Mouse (Mus musculus) testis, adult 2 months (tissue): Measurements from ENCODE around the gene Ndrg4. TPM values are rescaled to one million over a fixed set of nuclear protein-coding genes. Genes with fewer than 3 reads are reported as not detected.

Experiments used
- H3K27ac ChIP-seq: fragments of 200-500 bp; 2 replicates; pipeline ENCODE4 v1.5.1; 2012; ENCODE audit warnings: low read depth, low read length; ENCODE audit not compliant: control insufficient read depth, insufficient read depth
- H3K27me3 ChIP-seq: fragments of 200-500 bp; 2 replicates; pipeline ENCODE4 v1.6.1; 2012; ENCODE audit warnings: mild to moderate bottlenecking, low read length, moderate library complexity; ENCODE audit not compliant: control insufficient read depth, insufficient read depth
- H3K36me3 ChIP-seq: fragments of 200-500 bp; 2 replicates; pipeline ENCODE4 v1.6.1; 2012; ENCODE audit warnings: mild to moderate bottlenecking, low read length; ENCODE audit not compliant: control insufficient read depth, insufficient read depth
- H3K4me1 ChIP-seq: fragments of 200-500 bp; 2 replicates; pipeline ENCODE4 v1.6.1; 2012; ENCODE audit warnings: low read length; ENCODE audit not compliant: control insufficient read depth, insufficient read depth
- H3K4me3 ChIP-seq: fragments of 200-500 bp; 2 replicates; pipeline ENCODE4 v1.5.1; 2012; ENCODE audit warnings: low read depth, mild to moderate bottlenecking, low read length, moderate library complexity, mixed read lengths; ENCODE audit not compliant: control insufficient read depth
- CTCF ChIP-seq: fragments of 200-500 bp; IDR thresholded peaks from 2 replicates; pipeline ENCODE4 v1.5.1; 2012; ENCODE audit warnings: low read depth, mild to moderate bottlenecking, inconsistent platforms, low read length, moderate library complexity; ENCODE audit not compliant: control insufficient read depth, insufficient read depth, insufficient replicate concordance
- POLR2A ChIP-seq: fragments of 200-500 bp; IDR thresholded peaks from 2 replicates; pipeline ENCODE4 v1.6.1; 2012; ENCODE audit warnings: low read depth, mild to moderate bottlenecking, inconsistent platforms, low read length, moderate library complexity; ENCODE audit not compliant: control insufficient read depth
- polyA plus RNA-seq: library from polyadenylated mRNA; depleted of rRNA; stranded (reverse); fragments of >200 nt; gene quantifications from 2 replicates; pipeline ENCODE4 v1.2.3, GENCODE M21; 2012

Ndrg4 gene
- polyA plus RNA-seq, 1 experiment: 26.2 TPM

GRCm38 (mm10) chr8:95713100-95714010 is 36.6 kb downstream of the Ndrg4 start:
- TF ChIP-seq POLR2A (no peak), CTCF (peak; percentile 74; the same call in 1 of the 2 replicates)
- Histone ChIP-seq H3K36me3 (no peaks in the 10 kb centered on the region; the same call in 1 of the 2 replicates), H3K4me3 (no peak overlapping the region), H3K27me3 (no peaks in the 10 kb centered on the region), H3K4me1 (peaks cover 4% of the 10 kb centered on the region), H3K27ac (no peak overlapping the region)

- Histone ChIP-seq H3K4me1 (peaks cover 4% of the 10 kb centered on the region), H3K27ac (no peak overlapping the region), H3K27me3 (no peaks in the 10 kb centered on the region), H3K4me3 (no peak overlapping the region), H3K36me3 (no peaks in the 10 kb centered on the region; the same call in 1 of the 2 replicates)
- no peak for TF ChIP-seq POLR2A
Observed at GRCm38 (mm10) chr8:95714367-95714766, 37.6 kb downstream of the Ndrg4 start.

- H3K27ac ChIP-seq: peak overlapping the region; percentile 91
- H3K4me1 ChIP-seq: peaks cover 4% of the 10 kb centered on the region
- no peaks in the 10 kb centered on the region for H3K27me3 ChIP-seq
- TF ChIP-seq CTCF (no peak), POLR2A (no peak)
- H3K4me3 ChIP-seq: peak overlapping the region; percentile 85; the same call in 1 of the 2 replicates
- H3K36me3 ChIP-seq: no peaks in the 10 kb centered on the region; the same call in 1 of the 2 replicates
Observed at GRCm38 (mm10) chr8:95714837-95715413, 38.1 kb downstream of the Ndrg4 start.

- H3K27ac ChIP-seq: peak within 1 kb of the TSS; percentile 91
- TF ChIP-seq POLR2A (peak; percentile 84), CTCF (no peak)
- no peaks in the 10 kb centered on the region; the same call in 1 of the 2 replicates for H3K36me3 ChIP-seq
- H3K4me3 ChIP-seq: peak within 1 kb of the TSS; percentile 85
- no peaks in the 10 kb centered on the region for H3K27me3 ChIP-seq
- H3K4me1 ChIP-seq: peaks cover 4% of the 10 kb centered on the region
Observed at GRCm38 (mm10) chr8:95715676-95716531, 39.1 kb downstream of the Ndrg4 start, which contains the start of gene Setd6. Setd6 (plus strand) TSS chr8:95715881.

- Histone ChIP-seq H3K36me3 (no peaks in the 10 kb centered on the region; the same call in 1 of the 2 replicates), H3K27ac (no peak overlapping the region), H3K27me3 (no peaks in the 10 kb centered on the region), H3K4me3 (peak overlapping the region; percentile 85), H3K4me1 (peaks cover 4% of the 10 kb centered on the region)
- TF ChIP-seq CTCF: no peak
- no peak for TF ChIP-seq POLR2A
Observed at GRCm38 (mm10) chr8:95716546-95717335, 40.0 kb downstream of the Ndrg4 start.

- Histone ChIP-seq H3K36me3 (peaks cover 1% of the 10 kb centered on the region; the same call in 1 of the 2 replicates), H3K27ac (no peak overlapping the region), H3K4me3 (no peak overlapping the region), H3K4me1 (no peaks in the 10 kb centered on the region), H3K27me3 (no peaks in the 10 kb centered on the region)
- TF ChIP-seq CTCF (no peak), POLR2A (no peak)
Observed at GRCm38 (mm10) chr8:95727625-95728024, 50.8 kb downstream of the Ndrg4 start.
